Mouse (Mus musculus): ENCODE measurements around the gene Gfod2.
A peak's percentile ranks its signal among the peaks of the same experiment; 100 is the strongest.

The Gfod2 gene

GRCm38 (mm10) chr8:105727397-105728124 is 30.9 kb downstream of the Gfod2 start:
- no peaks in the 10 kb centered on the region for H3K36me3 ChIP-seq (ENCODE audit: control insufficient read depth, insufficient read depth, low read length, poor library complexity, severe bottlenecking)
- no peaks in the 10 kb centered on the region for H3K27me3 ChIP-seq (ENCODE audit: control insufficient read depth, insufficient read depth, low read length, poor library complexity, severe bottlenecking)
- no peak for DNase-seq (ENCODE audit: low read depth, low spot score)

- Histone ChIP-seq H3K27me3 (ENCODE audit: control insufficient read depth, insufficient read depth, low read length, poor library complexity, severe bottlenecking) (no peaks in the 10 kb centered on the region), H3K36me3 (ENCODE audit: control insufficient read depth, insufficient read depth, low read length, poor library complexity, severe bottlenecking) (no peaks in the 10 kb centered on the region)
- no peak for DNase-seq (ENCODE audit: low read depth, low spot score)
Measured at GRCm38 (mm10) chr8:105725726-105726125, 32.7 kb downstream of the Gfod2 start.

GRCm38 (mm10) chr8:105722861-105723260 is 35.6 kb downstream of the Gfod2 start:
- no peaks in the 10 kb centered on the region for H3K36me3 ChIP-seq (ENCODE audit: control insufficient read depth, insufficient read depth, low read length, poor library complexity, severe bottlenecking)
- H3K27me3 ChIP-seq (ENCODE audit: control insufficient read depth, insufficient read depth, low read length, poor library complexity, severe bottlenecking) = no peaks in the 10 kb centered on the region
- no peak for DNase-seq (ENCODE audit: low read depth, low spot score)

GRCm38 (mm10) chr8:105719637-105720036 is 38.8 kb downstream of the Gfod2 start:
- no peak for DNase-seq (ENCODE audit: low read depth, low spot score)
- Histone ChIP-seq H3K27me3 (ENCODE audit: control insufficient read depth, insufficient read depth, low read length, poor library complexity, severe bottlenecking) (no peaks in the 10 kb centered on the region), H3K36me3 (ENCODE audit: control insufficient read depth, insufficient read depth, low read length, poor library complexity, severe bottlenecking) (no peaks in the 10 kb centered on the region)

GRCm38 (mm10) chr8:105716302-105716945 is 42.0 kb downstream of the Gfod2 start:
- no peaks in the 10 kb centered on the region for H3K36me3 ChIP-seq (ENCODE audit: control insufficient read depth, insufficient read depth, low read length, poor library complexity, severe bottlenecking)
- DNase-seq (ENCODE audit: low read depth, low spot score) = no peak
- H3K27me3 ChIP-seq (ENCODE audit: control insufficient read depth, insufficient read depth, low read length, poor library complexity, severe bottlenecking) = no peaks in the 10 kb centered on the region

DNA sequence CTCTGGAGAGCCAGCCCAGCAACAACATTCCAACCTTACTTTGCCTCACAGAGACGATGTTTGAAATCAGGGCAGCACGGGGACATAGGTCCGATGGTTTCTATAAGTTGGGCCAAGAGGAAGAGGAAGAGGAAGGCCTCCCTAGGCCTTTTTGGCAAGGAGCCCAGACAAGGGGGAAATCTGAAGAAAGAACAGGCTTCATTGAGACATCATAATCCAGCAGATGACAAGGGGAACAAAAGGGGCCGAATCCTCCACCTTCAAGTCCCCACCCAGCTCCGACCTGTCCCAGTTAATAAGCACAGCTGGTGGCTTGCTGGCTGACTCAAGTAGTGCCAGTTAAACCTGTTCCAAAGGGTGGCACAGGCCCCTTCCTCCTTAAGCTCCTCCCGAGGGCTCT is 43.4 kb downstream of the Gfod2 start:
- DNase-seq (ENCODE audit: low read depth, low spot score) = no peak
- Histone ChIP-seq H3K36me3 (ENCODE audit: control insufficient read depth, insufficient read depth, low read length, poor library complexity, severe bottlenecking) (no peaks in the 10 kb centered on the region), H3K27me3 (ENCODE audit: control insufficient read depth, insufficient read depth, low read length, poor library complexity, severe bottlenecking) (no peaks in the 10 kb centered on the region)

DNA sequence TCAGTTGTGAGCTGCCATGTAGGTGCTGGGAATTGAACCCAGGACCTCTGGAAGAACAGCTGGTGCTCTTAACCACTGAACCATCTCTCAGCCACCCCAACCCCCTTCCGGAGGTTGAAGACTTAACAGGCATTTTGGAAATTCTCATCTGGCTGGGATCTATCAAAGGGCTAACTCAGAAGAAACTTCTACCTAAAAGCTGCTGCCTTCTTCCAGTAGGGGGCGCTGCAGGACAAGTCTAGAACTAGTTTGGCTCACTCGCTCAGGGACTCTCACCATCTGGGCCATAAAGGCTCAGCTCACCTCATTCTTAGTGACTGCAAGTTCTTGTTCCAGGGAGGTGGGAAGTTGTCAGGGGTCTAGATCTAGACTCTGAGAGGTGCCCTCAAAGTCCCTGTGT is 44.3 kb downstream of the Gfod2 start:
- Histone ChIP-seq H3K36me3 (ENCODE audit: control insufficient read depth, insufficient read depth, low read length, poor library complexity, severe bottlenecking) (no peaks in the 10 kb centered on the region), H3K27me3 (ENCODE audit: control insufficient read depth, insufficient read depth, low read length, poor library complexity, severe bottlenecking) (no peaks in the 10 kb centered on the region)
- DNase-seq (ENCODE audit: low read depth, low spot score) = peak; percentile 93

GRCm38 (mm10) chr8:105712286-105712685 is 46.2 kb downstream of the Gfod2 start:
- Histone ChIP-seq H3K36me3 (ENCODE audit: control insufficient read depth, insufficient read depth, low read length, poor library complexity, severe bottlenecking) (no peaks in the 10 kb centered on the region), H3K27me3 (ENCODE audit: control insufficient read depth, insufficient read depth, low read length, poor library complexity, severe bottlenecking) (no peaks in the 10 kb centered on the region)
- no peak for DNase-seq (ENCODE audit: low read depth, low spot score)

DNA sequence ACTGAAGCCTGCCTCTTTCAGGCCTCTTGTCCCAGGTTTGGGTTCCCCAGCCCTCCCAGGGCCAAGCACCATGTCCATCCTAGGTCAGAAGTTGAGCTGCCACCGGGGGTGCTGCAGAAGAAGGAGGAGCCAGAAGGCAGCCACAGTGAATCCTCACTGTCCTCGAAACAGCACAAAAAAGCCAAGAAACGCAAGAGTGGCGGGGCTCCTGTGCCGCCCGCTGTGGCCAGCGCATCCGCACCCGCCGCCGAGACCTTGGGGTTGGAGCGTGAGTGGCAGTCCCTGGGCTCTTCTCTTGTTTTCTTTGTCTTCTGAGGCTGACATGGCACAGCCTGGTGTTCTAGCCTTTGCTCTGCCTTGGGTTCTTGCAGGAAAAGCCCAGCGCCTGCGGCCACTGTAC is 49.1 kb downstream of the Gfod2 start:
- Histone ChIP-seq H3K36me3 (ENCODE audit: control insufficient read depth, insufficient read depth, low read length, poor library complexity, severe bottlenecking) (no peaks in the 10 kb centered on the region), H3K27me3 (ENCODE audit: control insufficient read depth, insufficient read depth, low read length, poor library complexity, severe bottlenecking) (no peaks in the 10 kb centered on the region)
- DNase-seq (ENCODE audit: low read depth, low spot score) = no peak

DNA sequence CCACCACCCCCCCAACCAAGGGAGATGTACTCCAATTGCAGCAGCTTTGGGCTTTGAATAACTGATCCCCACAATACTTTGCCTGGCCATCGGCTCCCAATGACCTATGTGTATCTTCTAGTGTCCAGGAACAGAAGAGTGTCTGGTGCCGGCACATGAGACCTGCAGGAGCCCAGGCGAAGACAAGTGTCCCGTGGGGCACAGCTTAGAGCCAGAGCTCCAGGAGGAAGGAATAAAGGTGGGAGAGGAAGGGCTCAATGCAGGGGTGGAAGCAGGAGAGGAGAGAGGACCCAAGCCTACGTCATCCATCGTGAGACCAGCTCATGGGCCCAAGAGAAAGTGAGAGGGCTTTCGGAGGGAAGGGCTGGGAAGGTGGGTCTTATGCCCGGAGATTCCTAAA is 49.8 kb downstream of the Gfod2 start:
- H3K36me3 ChIP-seq (ENCODE audit: control insufficient read depth, insufficient read depth, low read length, poor library complexity, severe bottlenecking) = no peaks in the 10 kb centered on the region
- H3K27me3 ChIP-seq (ENCODE audit: control insufficient read depth, insufficient read depth, low read length, poor library complexity, severe bottlenecking) = no peaks in the 10 kb centered on the region
- DNase-seq (ENCODE audit: low read depth, low spot score) = no peak

DNA sequence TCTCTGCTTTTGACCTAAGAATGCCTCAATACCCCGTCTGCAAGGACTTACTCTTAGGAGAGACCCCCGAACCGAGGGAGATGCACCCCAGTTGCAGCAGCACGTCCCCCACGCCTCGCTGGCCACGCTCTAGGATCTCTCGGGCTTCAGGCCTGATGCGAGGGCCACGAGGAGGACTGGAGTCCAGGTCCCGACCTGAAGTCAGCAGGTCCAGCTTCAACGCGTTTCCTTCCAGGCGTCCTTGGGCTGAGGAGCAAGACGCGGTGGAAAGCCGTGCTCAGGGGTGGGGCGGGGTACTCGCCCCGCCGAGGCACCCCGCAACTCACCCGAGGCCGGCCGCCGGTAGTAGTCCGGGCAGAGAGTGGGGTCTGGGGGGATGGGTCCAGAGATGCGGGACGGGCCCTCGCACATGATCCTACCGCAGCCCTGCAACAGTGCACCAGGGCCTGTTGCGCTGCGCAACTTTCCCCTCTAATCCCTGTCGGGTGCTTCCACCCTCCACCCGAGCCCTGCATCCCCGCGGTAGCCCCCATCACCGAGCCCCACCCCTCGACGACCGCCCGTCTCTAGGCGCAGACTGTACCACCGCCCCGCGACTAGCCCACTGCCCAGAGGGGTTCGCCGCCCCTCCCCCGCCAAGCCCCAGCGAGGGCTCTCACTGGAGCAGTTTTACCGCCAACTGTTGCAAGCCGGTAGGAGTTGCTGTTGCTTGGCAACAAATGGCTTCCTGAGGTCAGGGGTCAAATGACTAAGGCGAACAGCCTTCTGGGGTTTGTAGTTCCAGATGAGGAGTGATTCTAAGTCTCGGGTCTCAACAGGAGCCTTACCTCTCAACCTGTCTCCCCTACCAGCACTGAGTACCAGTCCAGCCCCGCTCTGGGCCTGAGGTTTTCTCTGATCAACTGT is 50.7 kb downstream of the Gfod2 start, which contains the start of the genes 4933405L10Rik and Enkd1:
Gene 4933405L10Rik, plus strand, starts transcription at position 158 of the 906 bp plus-strand sequence.
Gene Enkd1, minus strand, starts transcription at position 713 of the 906 bp plus-strand sequence.
- Histone ChIP-seq H3K36me3 (ENCODE audit: control insufficient read depth, insufficient read depth, low read length, poor library complexity, severe bottlenecking) (no peaks in the 10 kb centered on the region), H3K27me3 (ENCODE audit: control insufficient read depth, insufficient read depth, low read length, poor library complexity, severe bottlenecking) (no peaks in the 10 kb centered on the region)
- DNase-seq (ENCODE audit: low read depth, low spot score) = peak; percentile 88

GRCm38 (mm10) chr8:105706426-105706825 is 52.0 kb downstream of the Gfod2 start:
- no peak for DNase-seq (ENCODE audit: low read depth, low spot score)
- Histone ChIP-seq H3K27me3 (ENCODE audit: control insufficient read depth, insufficient read depth, low read length, poor library complexity, severe bottlenecking) (no peaks in the 10 kb centered on the region), H3K36me3 (ENCODE audit: control insufficient read depth, insufficient read depth, low read length, poor library complexity, severe bottlenecking) (no peaks in the 10 kb centered on the region)

GRCm38 (mm10) chr8:105704955-105705354 is 53.5 kb downstream of the Gfod2 start:
- no peaks in the 10 kb centered on the region for H3K27me3 ChIP-seq (ENCODE audit: control insufficient read depth, insufficient read depth, low read length, poor library complexity, severe bottlenecking)
- DNase-seq (ENCODE audit: low read depth, low spot score) = no peak
- H3K36me3 ChIP-seq (ENCODE audit: control insufficient read depth, insufficient read depth, low read length, poor library complexity, severe bottlenecking) = no peaks in the 10 kb centered on the region

- H3K36me3 ChIP-seq (ENCODE audit: control insufficient read depth, insufficient read depth, low read length, poor library complexity, severe bottlenecking) = no peaks in the 10 kb centered on the region; the same call in 1 of the 2 replicates
- H3K27me3 ChIP-seq (ENCODE audit: control insufficient read depth, insufficient read depth, low read length, poor library complexity, severe bottlenecking) = no peaks in the 10 kb centered on the region
- DNase-seq (ENCODE audit: low read depth, low spot score) = no peak
Measured at GRCm38 (mm10) chr8:105704146-105704812, 54.2 kb downstream of the Gfod2 start.

All from splenic B cell, adult 2 months (primary cell).